Mouse (Mus musculus): ENCODE data around the gene Bsx.

- no peak for TF ChIP-seq POLR2A (IDR thresholded peaks at IDR 0.05; ENCODE audit: insufficient read length, low read depth)
- TF ChIP-seq MAX (IDR thresholded peaks at IDR 0.05; ENCODE audit: low read depth): no peak
- no peak for TF ChIP-seq TCF3 (IDR thresholded peaks at IDR 0.05; ENCODE audit: insufficient read length, low read depth)
- TF ChIP-seq SRF (IDR thresholded peaks at IDR 0.05; ENCODE audit: control insufficient read depth, insufficient read length, low read depth): no peak
- no peak for TF ChIP-seq TCF12 (IDR thresholded peaks at IDR 0.05; ENCODE audit: insufficient read depth, poor library complexity, severe bottlenecking)
- no peak for TF ChIP-seq USF1 (IDR thresholded peaks at IDR 0.05; ENCODE audit: low read depth)
- TF ChIP-seq MYOG (IDR thresholded peaks at IDR 0.05; ENCODE audit: control insufficient read depth in 1 of 3, insufficient read depth in 1 of 3, insufficient read length in 2 of 3, low read depth in 2 of 3): no peak
- TF ChIP-seq POLR2AphosphoS2 (IDR thresholded peaks at IDR 0.05; ENCODE audit: insufficient read length, low read depth): no peak
These were observed 15.5 kb downstream of the Bsx start for GRCm38 (mm10) chr9:40889389-40889788.
